Mouse (Mus musculus) erythroblast, adult 5-6 weeks (primary cell): Measurements from ENCODE around the gene Pabpn1. TPM values are rescaled to one million over a fixed set of nuclear protein-coding genes. Genes with fewer than 3 reads are reported as not detected.
A peak's percentile ranks its signal among the peaks of the same experiment; 100 is the strongest.

Experiments
- ATAC-seq: replicated peaks from 2 replicates; pipeline ENCODE4 v1.8.0; 2016; ENCODE audit warnings: moderate number of reproducible peaks, mild to moderate bottlenecking, moderate TSS enrichment, inconsistent platforms; ENCODE audit not compliant: poor library complexity, low FRiP score, severe bottlenecking
- total RNA-seq, 2 experiments: library from RNA; stranded (forward) in 1 of 2; stranded (reverse) in 1 of 2; fragments of 150-400 nt in 1 of 2; fragments of 200-764, 138-1000 nt in 1 of 2; gene quantifications; 2 replicates each; pipeline versions ENCODE4 v1.2.3 to v1.2.4; 2015 to 2017; ENCODE audit warnings: low replicate concordance in 2 of 2

Pabpn1 gene
- 26.3 and 41.1 TPM in 2 replicates for total RNA-seq (2015; ENCODE audit: low replicate concordance)
- total RNA-seq (2017; ENCODE audit: low replicate concordance), result 54.6 and 55.9 TPM in 2 replicates

DNA sequence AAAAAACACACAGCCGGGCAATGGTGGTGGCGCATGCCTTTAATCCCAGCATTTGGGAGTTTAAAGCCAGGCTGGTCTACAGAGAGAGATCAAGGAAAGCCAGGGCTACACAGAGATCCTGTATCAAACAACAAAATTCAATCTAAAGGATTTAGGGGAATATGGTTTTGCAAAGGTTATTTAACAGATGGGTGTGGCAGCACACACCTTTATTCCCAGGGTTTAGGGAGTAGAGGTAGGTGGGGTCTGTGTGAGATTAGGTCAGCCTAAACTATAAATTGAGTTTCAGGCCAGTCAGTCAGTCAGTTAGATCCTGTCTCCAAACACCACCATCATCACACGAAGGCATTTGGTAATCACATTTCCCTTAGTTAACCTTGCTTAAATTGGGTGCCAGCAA is at the start of gene Pabpn1:
Gene Pabpn1, plus strand, starts transcription at position 301 of the 400 bp plus-strand sequence.
- no peak for ATAC-seq

DNA sequence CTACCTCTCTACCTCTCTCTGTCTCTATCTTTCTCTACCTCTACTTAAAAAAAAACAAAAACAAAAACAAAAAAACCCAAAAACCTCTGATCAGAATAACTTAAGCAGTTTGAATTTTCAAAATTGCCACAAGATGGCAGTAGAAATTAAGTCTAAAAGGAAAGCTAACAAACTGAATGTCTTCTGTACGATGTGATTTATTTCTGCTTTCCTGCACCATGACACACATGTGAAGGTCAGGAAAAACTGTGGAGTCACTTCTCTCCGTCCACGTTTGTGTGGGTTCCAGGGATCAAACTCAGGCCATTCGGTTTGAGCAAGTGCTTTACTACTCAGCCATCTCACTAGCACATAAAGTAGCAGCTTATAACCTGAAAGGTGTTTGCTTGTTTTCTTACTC is 48.8 kb upstream of the Pabpn1 start:
- no peak for ATAC-seq

DNA sequence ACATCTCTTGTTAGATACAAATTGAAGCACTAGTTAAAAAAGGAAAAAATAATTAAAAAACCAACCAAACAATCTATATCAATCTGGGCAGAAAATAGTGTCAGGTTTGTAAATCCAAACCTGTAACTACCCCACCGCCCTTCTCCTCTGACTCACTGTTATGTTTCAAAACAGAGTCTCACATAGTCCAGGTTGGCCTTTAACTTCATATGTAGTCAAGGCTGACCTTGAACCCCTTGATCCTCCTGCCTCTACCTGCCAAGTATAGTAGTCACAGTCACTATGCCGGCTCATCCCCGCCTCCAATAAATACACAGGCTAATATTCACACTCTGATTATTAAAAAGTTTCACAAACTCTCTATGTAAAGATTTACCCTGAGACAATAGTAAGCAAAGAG is 36.6 kb upstream of the Pabpn1 start:
- ATAC-seq, result no peak

DNA sequence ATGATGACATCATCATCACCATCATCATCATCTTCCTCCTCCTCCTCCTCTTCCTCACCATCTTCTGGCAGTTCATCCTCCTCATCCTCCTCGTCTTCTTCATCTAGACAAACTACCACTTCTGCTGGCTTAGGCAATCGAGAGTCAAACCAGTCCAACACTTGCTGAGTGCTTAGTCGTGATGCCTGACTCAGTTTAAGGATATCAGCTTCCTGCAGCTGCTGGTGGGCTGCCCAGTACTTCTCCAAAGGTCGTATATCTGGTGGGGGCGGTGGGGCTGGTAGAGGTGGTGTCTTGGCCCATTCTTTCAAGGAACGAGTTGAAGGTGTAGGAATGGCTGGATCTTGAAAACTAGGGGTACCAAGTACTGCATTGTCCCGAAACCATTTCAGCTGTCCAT is 35.6 kb upstream of the Pabpn1 start:
- ATAC-seq, result no peak

DNA sequence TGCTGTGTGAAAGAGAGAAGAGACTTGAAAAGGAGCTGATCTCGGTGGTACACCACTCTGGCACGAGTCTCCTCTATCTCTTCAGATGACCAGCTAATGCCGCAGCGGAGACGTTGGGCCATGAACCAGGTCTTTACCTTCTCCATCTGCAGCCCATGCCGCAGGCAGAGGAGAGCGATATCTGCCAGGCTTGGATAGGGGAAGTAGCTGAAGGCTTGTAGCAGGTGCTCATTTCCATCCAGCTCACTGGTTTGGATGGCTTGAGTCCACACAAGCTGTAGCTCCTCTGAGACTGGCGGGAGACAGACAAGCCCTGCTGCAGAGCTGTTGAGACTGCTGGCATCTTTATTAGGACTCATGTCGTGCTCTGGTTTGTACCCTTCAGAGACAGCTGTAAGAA is 34.4 kb upstream of the Pabpn1 start:
- ATAC-seq, result no peak

DNA sequence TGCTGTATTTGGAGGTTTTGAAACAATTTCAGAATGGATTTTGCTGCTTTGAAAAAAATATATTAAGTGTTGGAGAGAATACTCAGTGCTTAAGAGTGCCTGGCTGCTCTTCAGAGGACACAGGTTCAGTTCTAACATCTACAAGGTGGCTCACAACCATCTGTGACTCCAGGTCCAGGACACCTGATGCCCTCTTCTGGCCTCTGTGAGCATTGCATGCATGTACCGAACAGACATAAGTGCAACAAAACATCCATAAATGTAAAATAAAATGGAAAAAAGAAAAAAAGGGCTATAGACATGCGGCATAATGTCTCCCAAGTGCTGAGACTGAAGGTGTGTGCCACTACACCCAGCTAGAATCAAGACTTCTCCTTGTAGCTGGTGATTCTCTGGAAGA is 31.8 kb upstream of the Pabpn1 start:
- ATAC-seq, result no peak

DNA sequence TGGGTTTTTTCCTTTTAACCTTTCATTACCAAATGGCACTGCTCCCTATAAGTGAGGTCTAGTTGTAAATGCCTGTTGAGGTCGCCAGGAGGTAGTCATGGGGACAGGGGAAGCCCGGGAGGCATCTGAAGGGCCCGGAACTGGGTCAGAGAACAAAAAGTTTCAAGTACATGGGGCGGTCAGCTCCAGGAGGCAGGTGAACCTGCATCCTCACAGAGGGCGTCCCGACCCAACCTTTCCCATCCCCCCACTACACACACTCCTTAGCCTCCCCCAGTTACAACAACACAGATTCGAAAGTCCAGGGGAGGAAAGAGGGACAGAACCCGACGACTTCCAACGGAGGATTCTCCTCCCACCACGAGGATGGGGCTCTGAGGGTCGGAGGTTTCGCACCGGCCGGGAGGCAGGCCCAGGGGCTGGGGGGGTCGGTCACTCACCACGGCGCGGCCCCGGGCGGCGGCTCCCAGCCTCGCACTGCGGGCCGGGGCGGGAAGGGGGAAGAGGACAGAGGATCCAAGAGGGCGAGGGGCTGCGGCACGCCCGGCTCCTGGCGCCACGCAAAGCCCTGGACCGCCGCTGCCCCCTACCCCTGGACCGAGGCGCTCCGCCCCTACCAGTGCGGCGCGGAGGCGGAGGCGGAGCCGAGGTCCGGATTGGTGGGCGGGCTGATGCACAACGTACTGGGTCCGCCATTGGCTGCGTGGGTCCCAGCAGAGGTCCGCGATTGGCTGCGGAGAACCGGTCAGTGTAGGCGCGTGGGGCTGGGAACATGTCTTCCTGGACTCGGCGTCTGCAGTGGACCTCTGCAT is 28.6 kb upstream of the Pabpn1 start:
- ATAC-seq, result peak; percentile 99

DNA sequence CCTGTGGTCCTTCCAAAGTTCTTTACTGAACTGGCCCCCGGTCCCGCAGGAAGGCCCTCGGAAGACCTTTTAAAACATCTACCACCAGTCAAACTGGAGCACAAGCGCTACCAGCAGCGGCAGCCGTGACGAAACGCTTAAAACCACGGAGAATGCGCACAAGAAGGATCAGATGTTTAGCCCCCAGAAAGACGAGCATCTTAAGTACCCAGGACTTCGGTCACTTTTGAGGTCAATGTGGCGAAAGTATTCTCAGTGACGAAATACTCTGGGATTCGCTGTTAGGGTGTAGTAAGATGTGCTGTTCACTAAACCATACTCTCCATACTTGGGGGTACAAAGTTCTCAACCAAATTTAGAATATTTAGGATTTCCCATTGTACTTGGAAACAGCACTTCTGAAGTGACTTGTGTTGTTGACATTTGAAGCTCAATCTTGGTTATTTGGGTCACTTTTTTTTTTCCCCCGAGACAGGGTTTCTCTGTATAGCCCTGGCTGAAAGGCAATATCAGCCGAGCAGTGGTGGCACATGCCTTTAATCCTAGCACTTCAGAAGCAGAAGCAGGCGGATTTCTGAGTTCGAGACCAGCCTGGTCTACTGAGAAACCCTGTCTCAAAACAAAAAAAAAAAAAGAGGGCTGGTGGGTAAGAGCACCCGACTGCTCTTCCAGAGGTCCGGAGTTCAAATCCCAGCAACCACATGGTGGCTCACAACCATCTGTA is 27.8 kb upstream of the Pabpn1 start:
- ATAC-seq, result peak; percentile 66

DNA sequence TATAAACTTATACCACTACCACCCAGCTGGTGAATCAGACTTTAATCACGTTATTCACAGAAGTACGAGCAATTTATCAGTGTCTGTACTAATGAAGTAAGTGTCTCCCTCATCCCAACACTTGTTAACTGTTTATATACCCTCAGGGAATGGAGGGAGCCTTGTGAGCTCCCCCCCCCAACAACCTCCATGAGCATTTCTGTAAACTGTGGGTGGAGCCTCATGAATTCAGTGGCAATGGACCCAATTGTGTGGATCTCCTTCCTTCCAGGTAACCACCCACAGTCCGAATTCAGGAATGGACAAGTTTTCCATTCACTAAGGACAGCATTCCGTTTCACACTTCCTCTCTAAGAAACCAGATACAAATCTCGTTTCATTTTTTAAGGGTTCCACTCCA is 26.7 kb upstream of the Pabpn1 start:
- no peak for ATAC-seq

DNA sequence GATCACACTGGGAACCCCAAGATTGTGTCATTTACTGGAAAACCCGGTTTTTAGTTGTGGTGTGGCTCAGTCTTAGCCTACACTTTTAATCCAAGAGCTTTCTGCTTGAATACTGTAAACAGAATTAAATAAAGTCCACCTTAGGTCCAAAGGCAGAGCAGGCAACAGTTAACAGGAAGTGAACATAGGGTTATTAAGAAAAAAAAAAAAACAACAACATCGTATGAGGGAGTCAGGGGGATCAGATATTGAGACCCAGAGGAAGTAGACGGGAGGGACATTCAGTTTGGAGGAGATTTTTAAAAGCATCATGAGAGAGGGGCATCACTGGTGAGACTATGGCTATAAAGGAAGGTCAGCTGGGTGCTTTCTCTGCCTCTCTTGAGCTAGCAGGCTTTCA is 26.0 kb upstream of the Pabpn1 start:
- no peak for ATAC-seq

DNA sequence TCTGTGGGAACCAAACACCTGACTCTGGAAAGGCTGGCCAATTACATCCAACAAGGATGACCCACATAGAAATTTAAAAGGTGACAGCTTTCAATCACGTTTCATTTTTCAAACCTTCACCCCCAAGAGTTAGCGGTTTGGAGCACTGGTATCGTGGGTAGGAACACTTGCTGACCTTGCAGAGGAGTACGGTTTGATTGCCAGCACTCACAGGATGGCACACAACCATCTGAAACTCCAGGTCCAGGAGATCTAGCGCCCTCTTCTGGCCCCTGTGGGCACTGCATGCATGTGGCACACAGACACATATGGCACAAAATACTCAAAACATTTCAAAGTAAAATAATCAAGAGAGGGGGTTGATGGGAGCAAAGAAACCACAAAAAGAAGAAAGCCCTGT is 25.4 kb upstream of the Pabpn1 start:
- ATAC-seq, result no peak

DNA sequence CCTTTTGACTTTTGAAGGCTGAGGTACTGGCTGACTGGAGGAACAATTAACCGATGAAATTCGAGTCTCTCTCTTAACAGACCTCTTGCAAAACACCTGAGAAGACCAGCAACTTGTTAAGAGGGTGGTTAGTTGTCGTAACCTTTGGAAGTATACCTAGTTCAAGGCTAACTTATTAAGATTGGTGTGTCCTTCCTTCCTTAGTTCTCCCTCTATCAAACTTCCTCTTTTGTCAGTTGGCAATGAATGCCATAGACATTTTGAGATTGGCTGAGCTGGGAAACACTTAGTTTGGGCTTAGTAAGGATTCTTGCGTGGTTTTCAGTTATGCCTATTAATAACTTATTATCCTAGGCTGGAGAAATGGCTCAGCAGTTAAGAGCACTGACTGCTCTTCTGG is 24.3 kb upstream of the Pabpn1 start:
- no peak for ATAC-seq

DNA sequence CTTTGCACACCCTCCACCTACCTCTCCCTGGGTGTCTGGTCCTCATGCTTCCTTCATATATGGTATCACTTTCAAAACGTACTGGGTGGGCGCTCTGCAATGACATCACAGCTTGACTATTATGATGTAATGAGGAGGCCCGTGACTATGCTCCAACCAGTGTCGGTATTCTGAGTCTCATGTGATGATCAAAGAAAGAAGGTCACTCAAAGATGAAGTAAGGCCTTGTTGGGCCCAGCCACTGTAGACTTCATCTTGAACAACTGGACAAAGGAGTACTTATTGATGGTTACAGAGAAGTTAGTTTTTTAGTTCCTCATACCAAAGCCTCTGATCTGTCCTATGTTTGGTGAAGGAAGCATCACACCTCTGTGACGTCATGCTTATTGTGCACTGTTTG is 21.4 kb upstream of the Pabpn1 start, which contains the start of gene Homez:
Gene Homez, minus strand, starts transcription at position 101 of the 400 bp plus-strand sequence.
- no peak for ATAC-seq

DNA sequence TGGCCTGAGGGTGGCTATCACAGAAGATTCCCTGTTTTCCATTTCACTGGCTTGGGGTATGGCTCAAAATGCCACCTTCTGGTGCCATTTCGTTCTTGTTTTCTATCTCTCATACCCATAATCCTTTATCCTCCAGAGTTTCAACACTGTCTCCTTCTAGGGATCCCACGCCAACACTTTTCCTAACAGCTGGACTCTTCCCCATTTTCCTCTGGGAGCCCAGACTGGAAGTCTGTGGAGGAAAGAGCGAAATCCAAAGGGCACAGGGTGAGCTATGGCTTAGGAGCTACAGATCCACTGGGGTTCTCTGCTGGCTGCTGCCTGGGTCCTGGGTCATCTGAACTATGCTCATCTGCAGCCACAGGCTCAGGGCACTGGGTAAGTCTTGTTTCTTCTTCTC is 18.1 kb upstream of the Pabpn1 start:
- no peak for ATAC-seq

DNA sequence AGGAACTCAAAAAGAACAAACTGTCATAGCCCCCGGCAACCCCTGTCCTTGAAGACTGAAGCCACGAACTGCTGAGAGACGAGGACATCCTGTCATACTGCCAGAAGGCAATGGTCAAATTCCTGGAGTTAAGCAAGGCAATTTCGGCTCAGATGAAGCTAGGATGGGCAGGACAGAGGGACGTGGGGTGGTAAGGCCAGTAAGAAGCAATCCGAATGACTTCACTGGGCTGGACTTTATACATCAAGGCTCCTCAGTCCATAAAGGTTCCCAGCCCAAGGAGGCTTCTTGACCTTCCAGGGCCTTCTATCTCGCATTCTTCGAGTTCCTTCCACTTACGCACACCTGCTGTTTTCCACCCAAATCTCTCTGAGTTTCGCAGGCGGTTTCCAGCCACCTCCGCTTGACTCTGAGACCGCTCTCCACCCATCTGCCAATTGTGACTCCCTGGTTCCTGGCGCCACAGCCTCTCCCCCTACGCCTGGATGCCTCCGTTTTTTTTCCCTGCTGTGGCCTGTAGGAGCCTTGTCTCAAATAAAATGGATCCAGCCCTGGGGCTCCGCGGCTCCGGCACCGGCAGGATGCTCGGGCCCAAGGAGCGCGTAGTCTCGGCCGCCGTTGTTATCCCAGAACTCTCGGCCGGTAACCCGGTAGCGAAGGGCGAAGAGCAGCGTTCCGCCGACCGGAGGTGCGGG is 16.3 kb upstream of the Pabpn1 start:
- 0 out of 2 replicates have a peak, but pooled peaks have one; percentile 2 for ATAC-seq

DNA sequence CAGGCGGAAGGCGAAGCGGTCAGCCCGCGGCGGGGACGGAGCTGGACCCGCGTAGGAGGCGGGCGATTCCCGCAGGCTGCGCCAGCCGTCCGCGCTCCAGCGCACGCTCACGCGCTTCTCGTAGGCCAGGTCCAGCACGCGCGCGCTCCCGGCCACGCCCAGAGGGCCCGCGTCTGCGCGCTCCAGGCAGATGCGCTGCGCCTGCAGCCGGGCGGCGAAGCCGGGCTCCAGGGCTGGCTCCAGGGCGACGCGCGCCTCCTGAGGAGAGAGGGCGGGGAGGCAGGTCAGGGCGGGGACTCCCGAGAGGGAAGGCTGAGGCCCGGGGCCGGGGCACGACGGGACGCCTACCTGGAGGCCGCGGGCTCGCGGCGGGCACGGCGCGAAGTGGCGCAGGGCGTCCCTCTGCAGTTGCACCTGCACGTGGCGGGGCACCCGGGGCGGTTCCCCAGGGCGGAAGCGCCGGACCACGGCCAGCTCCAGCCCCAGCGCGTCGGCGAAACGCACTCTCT is 15.7 kb upstream of the Pabpn1 start:
- ATAC-seq, result peak; percentile 81

DNA sequence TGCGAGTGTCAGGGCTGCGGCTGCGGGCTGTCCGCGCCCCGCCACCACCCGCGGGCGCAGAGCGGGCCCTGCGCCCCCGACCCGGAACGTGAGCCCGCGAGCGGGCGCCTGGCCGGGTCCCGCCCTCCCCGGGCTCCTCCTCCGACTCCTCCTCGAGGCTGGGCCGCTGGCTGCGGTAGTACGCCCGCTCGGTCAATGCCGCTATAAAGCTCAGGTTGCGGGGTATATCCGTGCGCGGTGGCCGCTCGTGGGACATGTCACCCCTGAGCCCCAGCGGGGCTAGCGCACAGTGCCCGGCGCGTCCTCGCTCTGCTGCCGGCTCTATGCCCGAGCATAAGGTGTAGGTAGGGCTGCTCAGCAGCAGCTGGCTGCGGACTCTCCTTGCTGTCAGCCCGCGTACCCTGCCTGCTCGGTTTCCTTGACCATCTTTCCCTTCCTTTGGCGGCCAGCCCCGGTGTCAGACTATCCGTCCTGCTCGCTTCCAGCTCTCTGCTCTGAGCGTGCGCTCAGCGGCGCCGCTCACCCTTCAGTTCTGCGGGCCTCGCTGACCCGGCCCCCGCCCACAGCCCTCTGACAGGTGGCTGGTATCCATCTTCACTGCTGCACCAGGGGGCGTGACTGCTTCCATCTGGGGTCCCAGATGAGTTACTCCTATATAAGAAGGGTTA is 15.1 kb upstream of the Pabpn1 start, which contains the start of gene Ppp1r3e:
Gene Ppp1r3e, minus strand, starts transcription at position 503 of the 668 bp plus-strand sequence.
- peak; percentile 56 for ATAC-seq

DNA sequence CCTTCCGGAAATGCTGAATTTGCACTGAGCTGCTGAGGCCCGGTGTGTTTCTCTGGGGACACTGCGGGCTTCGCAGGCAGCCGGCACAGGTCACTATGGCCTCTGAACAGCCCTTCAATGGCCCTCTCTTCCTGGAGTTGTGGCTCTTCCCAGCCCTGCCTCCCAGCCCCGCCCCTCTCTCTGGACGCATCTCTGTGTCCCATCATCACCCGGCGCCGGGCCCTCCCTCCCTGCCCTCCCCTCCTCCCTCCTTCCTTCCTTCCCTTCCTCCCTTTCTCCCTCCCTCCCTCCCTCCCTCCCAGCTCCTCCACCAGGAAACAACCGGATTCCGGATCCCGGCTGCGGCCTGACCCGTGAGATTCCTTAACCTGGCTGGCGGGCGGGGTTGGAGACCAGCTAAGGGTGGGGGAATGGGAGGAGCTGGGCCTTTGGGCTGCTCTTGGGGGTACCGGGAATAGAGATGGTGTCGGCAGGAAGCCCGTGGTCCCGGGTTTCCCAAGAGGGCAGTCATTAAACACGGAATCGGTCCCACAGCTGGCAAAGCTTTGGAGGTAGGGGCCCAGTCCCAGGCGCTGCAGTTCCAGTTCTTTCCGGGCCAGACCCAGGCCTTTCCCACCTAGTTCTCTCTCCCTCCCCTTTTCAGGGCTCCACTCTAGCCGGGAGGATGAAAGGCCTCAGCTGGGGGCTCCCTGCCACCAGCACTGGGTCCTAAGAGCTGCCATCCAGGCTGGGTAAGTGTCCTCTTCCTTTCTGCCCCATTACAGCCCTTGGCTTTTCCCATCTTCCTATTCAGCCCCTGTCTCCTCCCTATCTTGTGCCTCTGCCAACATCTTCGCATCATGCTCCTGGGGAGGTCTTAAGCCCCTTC is 8.9 kb upstream of the Pabpn1 start, which contains the start of the genes Bcl2l2 and Gm20521:
Gene Bcl2l2, plus strand, starts transcription at position 224 of the 868 bp plus-strand sequence.
Gene Gm20521, plus strand, starts transcription at position 288 of the 868 bp plus-strand sequence.
- ATAC-seq, result peak; percentile 65; the same call in 1 of the 2 replicates
